Mouse (Mus musculus): ENCODE results near the gene Hnrnpu.

GRCm38 (mm10) chr1:178276054-178276911, 61.3 kb downstream of the Hnrnpu start:
- TF ChIP-seq CTCF (IDR thresholded peaks at IDR 0.05), result no peak
- no peak for TF ChIP-seq EP300 (IDR thresholded peaks at IDR 0.05; ENCODE audit: insufficient read depth, low read depth, low read length)
- TF ChIP-seq POLR2A (IDR thresholded peaks at IDR 0.05; ENCODE audit: insufficient read depth, low read depth, low read length), result no peak
